Mouse (Mus musculus) erythroblast, embryonic 14.5 days (primary cell): ENCODE measurements around the gene Psap. TPM values are rescaled to one million over a fixed set of nuclear protein-coding genes. Genes with fewer than 3 reads are reported as not detected.

Experiments
- H3K27me3 ChIP-seq: 2 replicates; pipeline ENCODE4 v1.6.1; 2012; ENCODE audit warnings: inconsistent platforms; ENCODE audit not compliant: control insufficient read depth
- H3K36me3 ChIP-seq: 2 replicates; pipeline ENCODE4 v1.6.1; 2012; ENCODE audit warnings: mild to moderate bottlenecking, inconsistent platforms; ENCODE audit not compliant: control insufficient read depth
- H3K4me1 ChIP-seq: 2 replicates; pipeline ENCODE4 v1.6.1; 2012; ENCODE audit warnings: inconsistent platforms; ENCODE audit not compliant: control insufficient read depth
- H3K4me3 ChIP-seq: replicated peaks from 2 replicates; pipeline ENCODE3; 2012; ENCODE audit warnings: moderate library complexity, mild to moderate bottlenecking, inconsistent platforms
- H3K9me3 ChIP-seq: 2 replicates; pipeline ENCODE4 v1.6.1; 2012; ENCODE audit warnings: low read length, inconsistent platforms, mixed read lengths; ENCODE audit not compliant: control insufficient read depth
- GATA1 ChIP-seq: IDR thresholded peaks from 2 replicates; pipeline ENCODE4 v1.6.1; 2012; ENCODE audit warnings: low read length, inconsistent platforms, mixed read lengths
- TAL1 ChIP-seq: IDR thresholded peaks from 3 replicates; pipeline ENCODE4 v1.6.1; 2012; ENCODE audit warnings: low read length, inconsistent platforms, mixed read lengths
- polyA plus RNA-seq: library from polyadenylated mRNA; stranded (reverse); fragments of >175 nt; gene quantifications from 2 replicates; pipeline ENCODE4 v1.2.3, GENCODE M21; 2012

Gene Psap
- polyA plus RNA-seq, 1 experiment, result 8.6 TPM

GRCm38 (mm10) chr10:60292209-60292608 lies 14.8 kb downstream of the Psap start:
- Histone ChIP-seq H3K9me3 (no peaks in the 10 kb centered on the region), H3K36me3 (peaks cover 70% of the 10 kb centered on the region), H3K4me3 (no peak overlapping the region), H3K27me3 (no peaks in the 10 kb centered on the region), H3K4me1 (peaks cover 50% of the 10 kb centered on the region)
- TF ChIP-seq TAL1, result no peak
- TF ChIP-seq GATA1, result no peak

DNA sequence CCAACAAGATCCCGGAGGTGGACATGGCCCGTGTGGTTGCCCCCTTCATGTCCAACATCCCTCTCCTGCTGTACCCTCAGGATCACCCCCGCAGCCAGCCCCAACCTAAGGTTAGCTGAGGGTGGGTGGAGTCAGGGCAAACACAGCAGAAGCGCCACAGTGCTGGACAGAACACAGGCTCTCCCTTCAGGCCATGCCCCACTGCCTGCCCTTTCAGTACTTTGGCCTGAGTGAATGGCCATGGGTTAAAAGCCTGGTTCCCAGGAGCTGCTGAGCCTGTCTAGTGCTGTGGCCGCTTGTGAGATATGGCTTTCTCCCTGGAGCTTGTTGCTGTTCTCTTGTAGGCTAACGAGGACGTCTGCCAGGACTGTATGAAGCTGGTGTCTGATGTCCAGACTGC lies 17.2 kb downstream of the Psap start:
- Histone ChIP-seq H3K9me3 (no peaks in the 10 kb centered on the region), H3K4me1 (peaks cover 29% of the 10 kb centered on the region), H3K36me3 (peaks cover 84% of the 10 kb centered on the region), H3K27me3 (no peaks in the 10 kb centered on the region), H3K4me3 (no peak overlapping the region)
- no peak for TF ChIP-seq GATA1
- TF ChIP-seq TAL1, result no peak

GRCm38 (mm10) chr10:60295356-60295755 lies 17.9 kb downstream of the Psap start:
- Histone ChIP-seq H3K36me3 (peaks cover 89% of the 10 kb centered on the region), H3K27me3 (no peaks in the 10 kb centered on the region), H3K4me3 (no peak overlapping the region), H3K4me1 (peaks cover 21% of the 10 kb centered on the region), H3K9me3 (no peaks in the 10 kb centered on the region)
- TF ChIP-seq GATA1 (no peak), TAL1 (no peak)

GRCm38 (mm10) chr10:60296027-60296426 lies 18.6 kb downstream of the Psap start:
- Histone ChIP-seq H3K9me3 (no peaks in the 10 kb centered on the region), H3K4me1 (peaks cover 15% of the 10 kb centered on the region), H3K36me3 (peaks cover 95% of the 10 kb centered on the region), H3K4me3 (no peak overlapping the region), H3K27me3 (no peaks in the 10 kb centered on the region)
- no peak for TF ChIP-seq GATA1
- TF ChIP-seq TAL1, result no peak

- peaks cover 86% of the 10 kb centered on the region for H3K36me3 ChIP-seq
- H3K27me3 ChIP-seq, result no peaks in the 10 kb centered on the region
- H3K4me1 ChIP-seq, result no peaks in the 10 kb centered on the region
- no peaks in the 10 kb centered on the region for H3K9me3 ChIP-seq
- TF ChIP-seq GATA1, result no peak
- TF ChIP-seq TAL1, result no peak
- no peak overlapping the region for H3K4me3 ChIP-seq
Measured at GRCm38 (mm10) chr10:60299636-60300035, 22.2 kb downstream of the Psap start.

- H3K4me1 ChIP-seq, result no peaks in the 10 kb centered on the region
Measured at GRCm38 (mm10) chr10:60303419-60303818, 26.0 kb downstream of the Psap start.

GRCm38 (mm10) chr10:60304854-60305628 lies 27.6 kb downstream of the Psap start:
- Histone ChIP-seq H3K4me1 (no peaks in the 10 kb centered on the region), H3K4me3 (no peak overlapping the region), H3K9me3 (peaks cover 2% of the 10 kb centered on the region; the same call in 1 of the 2 replicates), H3K36me3 (peaks cover 37% of the 10 kb centered on the region), H3K27me3 (no peaks in the 10 kb centered on the region)
- no peak for TF ChIP-seq GATA1
- no peak for TF ChIP-seq TAL1

More at GRCm38 (mm10) chr10:60303419-60303818, 26.0 kb downstream of the Psap start:
- peaks cover 2% of the 10 kb centered on the region; the same call in 1 of the 2 replicates for H3K9me3 ChIP-seq
- no peak overlapping the region for H3K4me3 ChIP-seq
- no peaks in the 10 kb centered on the region for H3K27me3 ChIP-seq
- H3K36me3 ChIP-seq, result peaks cover 54% of the 10 kb centered on the region
- TF ChIP-seq GATA1 (no peak), TAL1 (no peak)

GRCm38 (mm10) chr10:60310629-60311028 lies 33.2 kb downstream of the Psap start:
- Histone ChIP-seq H3K36me3 (no peaks in the 10 kb centered on the region), H3K27me3 (no peaks in the 10 kb centered on the region), H3K9me3 (peaks cover 2% of the 10 kb centered on the region; the same call in 1 of the 2 replicates), H3K4me1 (no peaks in the 10 kb centered on the region), H3K4me3 (no peak overlapping the region)
- no peak for TF ChIP-seq TAL1
- TF ChIP-seq GATA1, result no peak

GRCm38 (mm10) chr10:60313606-60314005 lies 36.2 kb downstream of the Psap start:
- Histone ChIP-seq H3K4me1 (no peaks in the 10 kb centered on the region), H3K4me3 (no peak overlapping the region), H3K27me3 (no peaks in the 10 kb centered on the region), H3K9me3 (no peaks in the 10 kb centered on the region), H3K36me3 (no peaks in the 10 kb centered on the region)
- no peak for TF ChIP-seq GATA1

DNA sequence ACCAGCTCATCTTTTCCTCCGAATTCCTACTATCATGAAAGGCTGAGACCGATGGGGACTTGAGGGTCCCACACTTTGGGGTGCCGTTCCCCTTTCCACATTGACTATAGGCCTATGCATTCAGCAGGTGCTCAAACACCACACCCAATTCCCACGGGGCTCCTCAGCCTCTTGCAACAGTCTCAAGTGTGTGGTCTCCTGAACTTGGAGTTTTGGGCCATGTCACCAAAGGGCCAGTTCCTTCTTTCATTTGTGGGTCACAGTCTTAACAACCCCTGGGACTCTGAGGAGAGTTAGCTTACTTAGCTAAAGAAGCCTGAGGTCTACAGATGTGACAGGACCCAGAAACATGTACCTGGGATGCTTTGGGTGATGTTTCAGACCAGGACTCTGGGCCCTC lies 38.7 kb downstream of the Psap start:
- Histone ChIP-seq H3K27me3 (no peaks in the 10 kb centered on the region), H3K4me1 (no peaks in the 10 kb centered on the region), H3K4me3 (no peak overlapping the region), H3K36me3 (no peaks in the 10 kb centered on the region), H3K9me3 (no peaks in the 10 kb centered on the region)
- no peak for TF ChIP-seq GATA1
- TF ChIP-seq TAL1, result no peak
